9 mouse cellular contexts compared by ENCODE assay signal in genomic region chr14:30825021-30825475, GRCm38 (mm10). TPM values are rescaled to one million over a fixed set of nuclear protein-coding genes. Genes with fewer than 3 reads are reported as not detected.
A peak's percentile ranks its signal among the peaks of the same experiment; 100 is the strongest.
DNase-seq lines count a peak whose midpoint lies in the region; ATAC-seq and TF ChIP-seq lines count a peak whose summit lies in the region.
"Had no signal": no experiment of that assay in that cellular context is flagged by ENCODE, and none has a peak within 500 bp of the region (broad histone marks: within the 10 kb centered on the region; RNA-seq: fewer than 3 reads in every experiment).

No protein-coding gene starts in this region.

- peak overlapping the region; percentile 95; the same call in 1 of the 2 replicates for H3K4me3 ChIP-seq in kidney, adult 2 months (ENCODE audit: insufficient read depth, low read depth, low read length)
- H3K4me3 ChIP-seq in embryonic facial prominence, embryonic 12.5 days: peak overlapping the region; percentile 72
- peak overlapping the region; percentile 92 for H3K4me3 ChIP-seq in hindbrain, embryonic 14.5 days (replicated peaks; ENCODE audit: low read length)
- H3K4me3 ChIP-seq in midbrain, embryonic 14.5 days (replicated peaks; ENCODE audit: low read depth, low read length): peak overlapping the region; percentile 84

- DNase-seq in kidney, adult 2 months: no peak
- no peak for DNase-seq in kidney, adult 11 months
- DNase-seq in hindbrain, embryonic 14.5 days (ENCODE audit: low spot score): no peak
- no peak for DNase-seq in midbrain, embryonic 14.5 days
- no peak for DNase-seq in cerebellum, adult 18-20 months
- DNase-seq in left cerebral cortex, adult 8-10 months (ENCODE audit: low spot score in 2 of 2): no peak

- no peaks in the 10 kb centered on the region for H3K9me3 ChIP-seq in embryonic facial prominence, embryonic 12.5 days
- no peaks in the 10 kb centered on the region for H3K9me3 ChIP-seq in hindbrain, embryonic 14.5 days (ENCODE audit: control insufficient read depth, low read length)
- no peaks in the 10 kb centered on the region for H3K9me3 ChIP-seq in midbrain, embryonic 14.5 days (ENCODE audit: control insufficient read depth, low read length)

- WGBS in kidney, adult 2 months: 14% methylated on average over 5 of the region's 5 CpGs
- 32% methylated on average over 5 of the region's 5 CpGs for WGBS in embryonic facial prominence, embryonic 12.5 days
- WGBS in hindbrain, embryonic 14.5 days: 36% methylated on average over 5 of the region's 5 CpGs
- 26% methylated on average over 5 of the region's 5 CpGs for WGBS in midbrain, embryonic 14.5 days

- TF ChIP-seq POLR2A in kidney, adult 2 months (IDR thresholded peaks at IDR 0.05; ENCODE audit: low read depth, low read length): no peak

- no peak overlapping the region for H3K27ac ChIP-seq in kidney, adult 2 months (ENCODE audit: insufficient read depth, low read depth, low read length)
- H3K27ac ChIP-seq in embryonic facial prominence, embryonic 12.5 days: peak overlapping the region; percentile 67; the same call in 1 of the 2 replicates
- no peak overlapping the region for H3K27ac ChIP-seq in hindbrain, embryonic 14.5 days
- H3K27ac ChIP-seq in midbrain, embryonic 14.5 days (replicated peaks; ENCODE audit: low read depth, low read length): no peak overlapping the region

- ATAC-seq in embryonic facial prominence, embryonic 12.5 days (ENCODE audit: insufficient number of reproducible peaks, insufficient read depth, low FRiP score, low TSS enrichment): no peak
- ATAC-seq in hindbrain, embryonic 14.5 days (ENCODE audit: low FRiP score): no peak
- no peak for ATAC-seq in midbrain, embryonic 14.5 days (ENCODE audit: low FRiP score, low TSS enrichment)
- ATAC-seq in granulocyte monocyte progenitor cell, adult 5-6 weeks (replicated peaks; ENCODE audit: poor library complexity, severe bottlenecking): no peak

- no peaks in the 10 kb centered on the region for H3K36me3 ChIP-seq in kidney, adult 2 months (ENCODE audit: control insufficient read depth, insufficient read depth, low read length)
- no peaks in the 10 kb centered on the region; the same call in 1 of the 2 replicates for H3K36me3 ChIP-seq in embryonic facial prominence, embryonic 12.5 days
- H3K36me3 ChIP-seq in hindbrain, embryonic 14.5 days (replicated peaks; ENCODE audit: control insufficient read depth, insufficient read depth): peaks cover 10% of the 10 kb centered on the region; the same call in 1 of the 2 replicates
- H3K36me3 ChIP-seq in midbrain, embryonic 14.5 days (ENCODE audit: control insufficient read depth, insufficient read depth, low read length): no peaks in the 10 kb centered on the region; the same call in 1 of the 2 replicates

- no peaks in the 10 kb centered on the region for H3K27me3 ChIP-seq in kidney, adult 2 months (replicated peaks; ENCODE audit: control insufficient read depth, insufficient read depth, low read length)
- no peaks in the 10 kb centered on the region for H3K27me3 ChIP-seq in embryonic facial prominence, embryonic 12.5 days
- no peaks in the 10 kb centered on the region for H3K27me3 ChIP-seq in hindbrain, embryonic 14.5 days (ENCODE audit: control insufficient read depth, insufficient read depth, low read length)
- H3K27me3 ChIP-seq in midbrain, embryonic 14.5 days (ENCODE audit: control insufficient read depth, insufficient read depth, low read length): no peaks in the 10 kb centered on the region
- H3K27me3 ChIP-seq: Patski had no signal

- peak overlapping the region; percentile 63 for H3K4me2 ChIP-seq in embryonic facial prominence, embryonic 12.5 days (replicated peaks)
- peak overlapping the region; percentile 75 for H3K4me2 ChIP-seq in hindbrain, embryonic 14.5 days (replicated peaks)
- peak overlapping the region; percentile 80 for H3K4me2 ChIP-seq in midbrain, embryonic 14.5 days (ENCODE audit: low read length)

- H3K9ac ChIP-seq in embryonic facial prominence, embryonic 12.5 days: peak overlapping the region; percentile 73; the same call in 1 of the 2 replicates
- peak overlapping the region; percentile 93; the same call in 1 of the 2 replicates for H3K9ac ChIP-seq in hindbrain, embryonic 14.5 days
- H3K9ac ChIP-seq in midbrain, embryonic 14.5 days (replicated peaks; ENCODE audit: low read length): peak overlapping the region; percentile 90; the same call in 1 of the 2 replicates

- H3K4me1 ChIP-seq in kidney, adult 2 months (ENCODE audit: control insufficient read depth, insufficient read depth, low read length): peaks cover 3% of the 10 kb centered on the region; the same call in 1 of the 2 replicates
- H3K4me1 ChIP-seq in embryonic facial prominence, embryonic 12.5 days: peaks cover 30% of the 10 kb centered on the region
- H3K4me1 ChIP-seq in hindbrain, embryonic 14.5 days (replicated peaks; ENCODE audit: control insufficient read depth, insufficient read depth, low read length): peaks cover 16% of the 10 kb centered on the region
- H3K4me1 ChIP-seq in midbrain, embryonic 14.5 days (ENCODE audit: control insufficient read depth, insufficient read depth, low read length): peaks cover 16% of the 10 kb centered on the region

- TF ChIP-seq CTCF in kidney, adult 2 months (conservative IDR thresholded peaks at IDR 0.05; ENCODE audit: insufficient read depth, insufficient read length, low read depth, low read length): no peak

RNA-seq across cellular contexts. Expression of gene Tmem110, which starts 0.3 kb away (rescaled TPM):
- 14.1 and 15.1 TPM in 2 replicates for polyA plus RNA-seq in kidney, adult 2 months (2012; rRNA removed)
- 39.2 and 41.4 TPM in 2 replicates for polyA plus RNA-seq in embryonic facial prominence, embryonic 12.5 days (2016; fragmentation: Nextera tagmentation; extraction: Ambion mirVana)
- 21.6 and 24.0 TPM in 2 replicates for polyA plus RNA-seq in hindbrain, embryonic 14.5 days (2014; fragmentation: Nextera tagmentation; extraction: Ambion mirVana)
- polyA plus RNA-seq in midbrain, embryonic 14.5 days (2014; fragmentation: Nextera tagmentation; extraction: Ambion mirVana): 16.1 and 18.7 TPM in 2 replicates
- 7.3 and 11.7 TPM in 2 replicates for total RNA-seq in granulocyte monocyte progenitor cell, adult 5-6 weeks (2014; fragmentation: Nextera tagmentation)
- 6.3 and 9.1 TPM in 2 replicates for total RNA-seq in granulocyte monocyte progenitor cell, adult 5-6 weeks (2017)
- 10 to 100 TPM; 24.3 to 28.8 (median 25.5) TPM for total RNA-seq in left cerebral cortex, adult 8-10 months (2022)

RNA-seq across cellular contexts. Expression of gene Mustn1, which starts 54.0 kb away (rescaled TPM):
- 8.2 and 9.2 TPM in 2 replicates for polyA plus RNA-seq in kidney, adult 2 months (2012; rRNA removed)
- 2.5 and 4.3 TPM in 2 replicates for polyA plus RNA-seq in embryonic facial prominence, embryonic 12.5 days (2016; fragmentation: Nextera tagmentation; extraction: Ambion mirVana)
- polyA plus RNA-seq in hindbrain, embryonic 14.5 days (2014; fragmentation: Nextera tagmentation; extraction: Ambion mirVana): 0.67 and 1.5 TPM in 2 replicates
- polyA plus RNA-seq in midbrain, embryonic 14.5 days (2014; fragmentation: Nextera tagmentation; extraction: Ambion mirVana): 0.18 and 0.34 TPM in 2 replicates
- 2.9 TPM in 1 of 2 replicates, not detected in the other for total RNA-seq in granulocyte monocyte progenitor cell, adult 5-6 weeks (2014; fragmentation: Nextera tagmentation)
- 0.65 and 2.2 TPM in 2 replicates for total RNA-seq in granulocyte monocyte progenitor cell, adult 5-6 weeks (2017)
- 1 to 10 TPM; 2.1 to 4.1 (median 2.2) TPM for total RNA-seq in left cerebral cortex, adult 8-10 months (2022)
